Mouse (Mus musculus): ENCODE data around the gene Kif24. TPM values are rescaled to one million over a fixed set of nuclear protein-coding genes. Genes with fewer than 3 reads are reported as not detected.

The Kif24 gene
- polyA plus RNA-seq, 1 experiment from 2014 or later: 1.4 TPM

DNA sequence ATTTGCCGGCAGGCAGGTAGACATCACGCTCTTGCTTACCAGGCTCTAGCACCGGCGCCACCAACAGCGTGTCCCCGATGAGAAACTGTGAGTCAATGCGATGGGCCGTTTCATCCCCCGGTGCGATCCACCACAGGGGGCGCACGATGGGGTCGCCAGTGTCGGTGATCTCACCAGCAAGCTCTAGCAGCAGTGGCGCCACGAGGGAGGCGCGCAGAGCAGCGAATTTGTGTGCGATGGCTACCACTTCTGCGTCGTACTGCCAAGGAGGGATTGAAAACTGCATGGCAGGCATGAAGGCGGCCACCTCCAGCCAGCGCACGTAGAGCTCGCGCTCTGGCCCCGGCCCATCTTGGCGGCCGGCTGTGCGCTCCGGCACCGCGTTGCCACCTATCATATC lies 32.9 kb upstream of the Kif24 start:
- Histone ChIP-seq H3K9ac (ENCODE audit: low read length) (no peak overlapping the region), H3K4me2 (replicated peaks; ENCODE audit: low read depth) (peak overlapping the region; percentile 23; the same call in 1 of the 2 replicates), H3K27me3 (ENCODE audit: control insufficient read depth, insufficient read depth, low read length) (peaks cover 7% of the 10 kb centered on the region), H3K36me3 (ENCODE audit: control insufficient read depth, insufficient read depth, low read length) (peaks cover 6% of the 10 kb centered on the region), H3K4me3 (ENCODE audit: low read depth, low read length) (no peak overlapping the region), H3K4me1 (replicated peaks; ENCODE audit: control insufficient read depth, insufficient read depth) (peaks cover 5% of the 10 kb centered on the region; the same call in 1 of the 2 replicates), H3K27ac (replicated peaks) (no peak overlapping the region), H3K9me3 (ENCODE audit: control insufficient read depth, low read length) (no peaks in the 10 kb centered on the region)
- 24% methylated on average over 34 of the region's 34 CpGs for WGBS
- DNase-seq (ENCODE audit: low spot score) (no peak), ATAC-seq (ENCODE audit: low FRiP score, low TSS enrichment) (no peak)
- TF ChIP-seq EP300 (optimal IDR thresholded peaks at IDR 0.05): no peak
- TF ChIP-seq CTCF (IDR thresholded peaks at IDR 0.05; ENCODE audit: low read depth): peak; percentile 56

DNA sequence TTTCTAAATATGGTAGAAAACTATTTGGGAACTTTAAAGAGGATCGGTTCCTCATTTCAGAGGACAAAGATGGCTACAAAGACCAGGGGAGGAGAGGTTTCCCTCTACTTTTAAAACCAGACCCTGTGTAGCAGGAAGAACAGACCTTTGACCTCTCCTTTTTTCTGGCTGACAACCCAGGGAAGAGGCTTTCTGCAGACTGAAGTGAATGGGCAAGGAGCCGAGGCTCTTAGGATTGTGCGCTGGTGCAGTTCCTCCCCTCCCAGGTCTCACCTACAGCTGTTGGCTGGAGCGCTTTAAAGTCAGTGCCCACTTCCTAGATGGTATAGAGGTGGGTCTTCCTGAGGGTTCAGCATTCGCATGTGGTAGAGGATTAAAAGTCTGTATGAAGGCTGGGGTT lies 32.4 kb upstream of the Kif24 start:
- 80% methylated on average over 5 of the region's 5 CpGs for WGBS

GRCm38 (mm10) chr4:41495850-41496249 lies 31.2 kb upstream of the Kif24 start:
- Histone ChIP-seq H3K4me1 (replicated peaks; ENCODE audit: control insufficient read depth, insufficient read depth) (0 out of 2 replicates have a peak, but pooled peaks cover 3% of the 10 kb centered on the region), H3K4me3 (ENCODE audit: low read depth, low read length) (no peak overlapping the region), H3K27me3 (ENCODE audit: control insufficient read depth, insufficient read depth, low read length) (peaks cover 7% of the 10 kb centered on the region), H3K4me2 (replicated peaks; ENCODE audit: low read depth) (no peak overlapping the region), H3K36me3 (ENCODE audit: control insufficient read depth, insufficient read depth, low read length) (peaks cover 6% of the 10 kb centered on the region), H3K9me3 (ENCODE audit: control insufficient read depth, low read length) (no peaks in the 10 kb centered on the region), H3K9ac (ENCODE audit: low read length) (no peak overlapping the region), H3K27ac (replicated peaks) (no peak overlapping the region)
- DNase-seq (ENCODE audit: low spot score) (no peak), ATAC-seq (ENCODE audit: low FRiP score, low TSS enrichment) (no peak)
- 72% methylated on average over 11 of the region's 11 CpGs for WGBS
- no peak for TF ChIP-seq CTCF (IDR thresholded peaks at IDR 0.05; ENCODE audit: low read depth)
- TF ChIP-seq EP300 (optimal IDR thresholded peaks at IDR 0.05): no peak

More for the DNA sequence above, 32.4 kb upstream of the Kif24 start:
- no peak for DNase-seq (ENCODE audit: low spot score)
- no peak for ATAC-seq (ENCODE audit: low FRiP score, low TSS enrichment)
- no peak overlapping the region for H3K27ac ChIP-seq (replicated peaks)
- no peak overlapping the region for H3K4me2 ChIP-seq (replicated peaks; ENCODE audit: low read depth)
- peaks cover 6% of the 10 kb centered on the region for H3K36me3 ChIP-seq (ENCODE audit: control insufficient read depth, insufficient read depth, low read length)
- H3K27me3 ChIP-seq (ENCODE audit: control insufficient read depth, insufficient read depth, low read length): peaks cover 7% of the 10 kb centered on the region
- no peak for TF ChIP-seq EP300 (optimal IDR thresholded peaks at IDR 0.05)
- no peak for TF ChIP-seq CTCF (IDR thresholded peaks at IDR 0.05; ENCODE audit: low read depth)
- H3K9ac ChIP-seq (ENCODE audit: low read length): no peak overlapping the region
- H3K4me3 ChIP-seq (ENCODE audit: low read depth, low read length): no peak overlapping the region
- peaks cover 5% of the 10 kb centered on the region; the same call in 1 of the 2 replicates for H3K4me1 ChIP-seq (replicated peaks; ENCODE audit: control insufficient read depth, insufficient read depth)
- H3K9me3 ChIP-seq (ENCODE audit: control insufficient read depth, low read length): no peaks in the 10 kb centered on the region

- Histone ChIP-seq H3K27ac (replicated peaks) (no peak overlapping the region), H3K36me3 (ENCODE audit: control insufficient read depth, insufficient read depth, low read length) (peaks cover 6% of the 10 kb centered on the region), H3K4me3 (ENCODE audit: low read depth, low read length) (no peak overlapping the region), H3K9ac (ENCODE audit: low read length) (no peak overlapping the region), H3K27me3 (ENCODE audit: control insufficient read depth, insufficient read depth, low read length) (peaks cover 7% of the 10 kb centered on the region), H3K4me2 (replicated peaks; ENCODE audit: low read depth) (no peak overlapping the region), H3K9me3 (ENCODE audit: control insufficient read depth, low read length) (no peaks in the 10 kb centered on the region), H3K4me1 (replicated peaks; ENCODE audit: control insufficient read depth, insufficient read depth) (0 out of 2 replicates have a peak, but pooled peaks cover 3% of the 10 kb centered on the region)
- no peak for DNase-seq (ENCODE audit: low spot score)
- ATAC-seq (ENCODE audit: low FRiP score, low TSS enrichment): no peak
- WGBS: 81% methylated on average over 4 of the region's 4 CpGs
- TF ChIP-seq CTCF (IDR thresholded peaks at IDR 0.05; ENCODE audit: low read depth): no peak
- no peak for TF ChIP-seq EP300 (optimal IDR thresholded peaks at IDR 0.05)
Measured at GRCm38 (mm10) chr4:41495076-41495475, 30.4 kb upstream of the Kif24 start.

DNA sequence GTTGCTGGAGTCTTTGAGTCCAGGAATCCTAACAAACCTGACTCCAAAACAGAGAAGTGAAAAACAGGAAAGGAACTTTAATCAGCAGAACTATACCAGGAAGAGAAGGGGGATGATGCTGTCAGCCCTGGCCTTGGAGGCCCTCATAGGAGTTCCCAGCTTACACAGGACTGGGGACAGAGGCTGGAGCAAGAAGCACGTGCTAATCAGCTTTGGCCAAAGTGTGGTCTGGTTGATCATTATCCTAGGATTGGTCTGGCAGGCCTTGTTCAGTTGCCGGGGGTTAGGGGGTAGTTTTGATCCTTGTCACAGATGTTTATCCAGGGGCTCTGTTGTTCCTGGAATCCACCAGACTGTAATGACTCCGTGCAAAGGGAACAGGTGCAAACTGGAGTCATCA lies 29.7 kb upstream of the Kif24 start:
- ATAC-seq (ENCODE audit: low FRiP score, low TSS enrichment): no peak
- WGBS: 31% methylated on average over 3 of the region's 3 CpGs

DNA sequence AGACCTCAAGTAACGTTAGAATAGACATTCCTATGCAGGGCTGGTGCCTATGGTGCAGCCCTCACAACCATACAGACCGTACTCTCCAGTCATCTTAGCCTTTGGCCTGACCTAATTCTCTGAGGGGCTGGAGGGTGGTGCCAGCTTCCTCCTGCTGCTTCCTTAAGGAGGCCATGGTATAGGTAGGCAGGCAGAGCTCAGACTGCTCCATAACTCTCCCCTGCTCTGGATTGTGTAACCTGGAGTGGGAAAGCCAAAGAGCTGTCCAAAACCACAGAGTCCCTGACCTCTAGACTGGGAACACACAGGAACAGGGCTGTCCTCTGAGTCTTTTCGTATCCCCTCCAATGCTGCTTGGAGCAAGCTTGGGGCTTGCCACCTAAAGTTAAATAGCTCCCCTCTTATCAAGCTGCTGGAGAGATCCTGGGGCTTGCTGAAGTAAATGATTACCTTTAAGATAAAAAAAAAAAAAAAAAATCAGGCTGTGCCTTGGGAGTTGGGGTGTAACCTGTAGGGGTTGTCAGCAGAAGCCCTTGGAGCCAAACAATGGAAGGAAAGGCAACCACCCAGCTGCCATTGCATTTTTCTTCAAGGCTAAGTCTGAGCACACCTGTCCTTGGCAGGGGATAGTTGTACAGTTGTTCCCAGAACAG lies 28.9 kb upstream of the Kif24 start:
- Histone ChIP-seq H3K27me3 (ENCODE audit: control insufficient read depth, insufficient read depth, low read length) (peaks cover 3% of the 10 kb centered on the region), H3K4me1 (replicated peaks; ENCODE audit: control insufficient read depth, insufficient read depth) (0 out of 2 replicates have a peak, but pooled peaks cover 3% of the 10 kb centered on the region), H3K4me2 (replicated peaks; ENCODE audit: low read depth) (no peak overlapping the region), H3K27ac (replicated peaks) (no peak overlapping the region), H3K36me3 (ENCODE audit: control insufficient read depth, insufficient read depth, low read length) (peaks cover 6% of the 10 kb centered on the region), H3K4me3 (ENCODE audit: low read depth, low read length) (no peak overlapping the region), H3K9me3 (ENCODE audit: control insufficient read depth, low read length) (no peaks in the 10 kb centered on the region), H3K9ac (ENCODE audit: low read length) (no peak overlapping the region)
- TF ChIP-seq CTCF (IDR thresholded peaks at IDR 0.05; ENCODE audit: low read depth): no peak
- ATAC-seq (ENCODE audit: low FRiP score, low TSS enrichment) (peak; percentile 31; the same call in 1 of the 2 replicates), DNase-seq (ENCODE audit: low spot score) (peak; percentile 19)
- WGBS: 64% methylated on average over 3 of the region's 3 CpGs

More for the DNA sequence above, 29.7 kb upstream of the Kif24 start:
- Histone ChIP-seq H3K27me3 (ENCODE audit: control insufficient read depth, insufficient read depth, low read length) (peaks cover 7% of the 10 kb centered on the region), H3K4me1 (replicated peaks; ENCODE audit: control insufficient read depth, insufficient read depth) (0 out of 2 replicates have a peak, but pooled peaks cover 3% of the 10 kb centered on the region), H3K36me3 (ENCODE audit: control insufficient read depth, insufficient read depth, low read length) (peaks cover 6% of the 10 kb centered on the region), H3K9ac (ENCODE audit: low read length) (no peak overlapping the region), H3K27ac (replicated peaks) (no peak overlapping the region), H3K4me2 (replicated peaks; ENCODE audit: low read depth) (no peak overlapping the region), H3K9me3 (ENCODE audit: control insufficient read depth, low read length) (no peaks in the 10 kb centered on the region), H3K4me3 (ENCODE audit: low read depth, low read length) (no peak overlapping the region)
- TF ChIP-seq EP300 (optimal IDR thresholded peaks at IDR 0.05) (no peak), CTCF (IDR thresholded peaks at IDR 0.05; ENCODE audit: low read depth) (no peak)
- DNase-seq (ENCODE audit: low spot score): no peak

Measured in stomach, postnatal 0 days (tissue).